Mouse (Mus musculus) kidney, adult 11 months (tissue): ENCODE data around the gene Mospd3.
"Not testable (repeated sequence)": the region's sequence is repeated elsewhere in the genome, so short reads cannot be mapped to it uniquely, and the experiment has no call there.

ENCODE experiments used
- DNase-seq: peaks from one replicate; pipeline ENCODE4 v3.0.0; 2022

Mospd3 gene

DNA sequence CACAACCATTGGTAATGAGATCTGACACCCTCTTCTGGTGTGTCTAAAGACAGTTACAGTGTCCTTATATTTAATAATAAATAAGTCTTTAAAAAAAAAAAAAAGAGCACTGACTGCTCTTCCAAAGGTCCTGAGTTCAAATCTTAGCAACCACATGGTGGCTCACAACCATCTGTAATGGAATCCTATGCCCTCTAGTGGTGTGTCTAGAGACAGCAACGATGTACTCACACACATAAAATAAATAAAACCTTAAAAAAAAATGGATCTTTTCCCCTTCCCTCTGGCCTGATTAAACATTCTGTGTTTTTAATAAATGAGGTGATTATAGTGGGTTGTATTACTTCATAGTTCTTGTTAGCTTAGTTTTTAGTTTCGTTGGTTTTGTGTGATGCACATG lies 14.1 kb upstream of the Mospd3 start:
- DNase-seq = not testable (repeated sequence)

DNA sequence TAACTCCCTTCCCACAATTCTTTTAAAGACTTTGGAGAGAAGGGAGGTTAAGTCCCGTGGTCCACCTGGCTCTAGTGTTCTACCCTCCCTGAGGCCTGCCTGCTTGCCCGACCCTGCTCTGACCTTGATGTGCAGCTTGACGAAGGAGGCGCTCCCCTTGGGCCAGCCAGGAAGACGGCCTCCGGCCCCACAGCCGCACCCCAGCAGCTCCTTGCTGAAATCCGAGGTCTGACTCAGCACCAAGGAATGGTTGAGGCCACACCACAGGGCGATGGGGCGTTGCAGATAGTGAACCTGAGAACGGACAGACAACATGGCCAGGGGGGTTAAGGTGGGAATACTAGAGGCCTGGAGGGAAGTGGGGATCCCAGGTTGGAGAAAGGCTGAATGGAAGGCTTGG lies 12.7 kb upstream of the Mospd3 start, which contains the start of gene Pcolce:
Gene Pcolce, minus strand, starts transcription at position 235 of the 400 bp plus-strand sequence.
- DNase-seq = no peak

GRCm38 (mm10) chr5:137613076-137613475 lies 12.2 kb upstream of the Mospd3 start:
- DNase-seq = no peak

GRCm38 (mm10) chr5:137611245-137611602 lies 10.4 kb upstream of the Mospd3 start:
- DNase-seq = peak; percentile 46

GRCm38 (mm10) chr5:137610548-137611244 lies 9.8 kb upstream of the Mospd3 start:
- peak; percentile 85 for DNase-seq

GRCm38 (mm10) chr5:137610056-137610455 lies 9.2 kb upstream of the Mospd3 start:
- no peak for DNase-seq

- DNase-seq = no peak
Observed at GRCm38 (mm10) chr5:137609292-137609691, 8.4 kb upstream of the Mospd3 start.

DNA sequence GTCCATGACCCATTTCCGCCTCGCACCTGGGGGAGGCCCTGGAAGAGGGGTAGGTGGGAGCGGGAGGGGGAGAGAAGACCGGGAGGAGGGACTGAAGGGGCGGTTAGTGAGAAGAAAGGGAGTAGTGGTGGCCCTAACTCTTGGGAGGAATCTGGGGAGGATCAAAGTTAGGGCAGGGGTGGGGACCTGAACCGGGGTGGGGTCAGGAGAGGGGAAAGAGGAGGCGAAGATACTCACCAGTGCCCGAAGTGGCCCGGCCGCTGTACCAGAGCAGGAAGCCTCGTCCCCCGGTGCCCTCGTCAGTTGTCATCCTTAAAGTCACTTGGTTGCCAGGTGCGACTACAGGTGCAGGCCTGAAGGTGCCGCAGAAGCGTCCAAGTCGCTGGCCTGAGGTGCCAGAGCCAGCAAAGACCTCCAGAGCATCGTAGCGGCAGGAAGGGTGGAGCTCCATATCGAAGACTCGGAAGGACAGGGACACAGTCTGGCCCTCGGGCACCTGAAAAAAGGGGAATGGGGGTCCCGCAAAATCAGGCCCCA lies 7.9 kb upstream of the Mospd3 start:
- no peak for DNase-seq

DNA sequence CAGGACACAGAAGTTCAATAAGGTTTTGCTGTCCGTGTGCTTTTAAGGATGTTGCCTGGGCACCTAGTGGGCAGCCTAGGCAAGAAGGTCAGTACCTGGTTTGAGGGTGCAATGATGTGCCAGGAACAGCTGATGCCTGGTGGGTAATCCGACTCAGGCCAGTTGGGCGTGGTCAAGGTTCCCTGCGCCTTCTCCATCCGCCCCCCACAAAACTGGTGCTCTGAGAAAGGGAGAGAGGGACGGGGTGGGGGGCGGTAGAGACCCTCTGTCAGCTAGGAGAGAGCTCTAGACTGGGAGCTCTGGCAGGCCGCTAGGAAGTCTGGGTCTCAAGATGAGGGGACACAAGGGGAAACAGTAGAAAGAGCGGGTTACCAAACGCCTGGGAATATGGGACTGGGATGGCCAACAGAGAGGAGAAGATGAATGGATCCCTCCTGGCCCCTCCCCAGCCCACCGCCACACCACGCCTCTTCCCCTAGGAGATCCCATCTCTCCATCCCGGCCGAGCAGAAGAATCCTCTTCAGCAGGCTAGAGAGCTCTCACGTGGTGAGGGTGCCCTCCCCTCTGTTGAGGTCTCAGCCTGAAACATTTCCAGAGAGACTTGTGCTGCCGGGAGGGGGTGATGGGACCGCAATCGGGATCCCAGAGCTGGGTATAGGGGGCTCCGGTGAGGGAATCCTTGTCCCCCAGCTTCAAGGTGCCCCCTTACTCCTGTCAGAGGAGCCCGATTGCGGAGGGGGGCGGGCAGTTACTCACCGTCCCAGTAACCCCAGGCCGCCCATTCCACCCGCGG lies 7.2 kb upstream of the Mospd3 start:
- DNase-seq = no peak

DNA sequence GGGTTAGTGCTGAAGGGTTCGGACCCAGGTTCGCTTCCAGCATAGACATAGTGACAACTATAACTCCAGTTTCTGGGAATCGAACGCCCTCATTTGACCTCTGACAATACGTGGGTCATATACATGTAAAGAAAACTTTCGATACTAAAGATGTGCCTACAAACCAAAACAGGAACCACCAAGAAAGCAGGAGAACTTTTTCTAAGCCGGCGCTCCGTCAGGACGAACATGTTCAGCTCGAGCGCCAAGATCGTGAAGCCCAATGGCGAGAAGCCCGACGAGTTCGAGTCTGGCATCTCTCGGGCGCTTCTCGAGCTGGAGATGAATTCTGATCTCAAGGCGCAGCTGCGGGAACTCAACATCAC lies 489 bp upstream of the Mospd3 start:
- DNase-seq = no peak

- DNase-seq = no peak
Observed at GRCm38 (mm10) chr5:137600281-137600618, 608 bp downstream of the Mospd3 start.

DNA sequence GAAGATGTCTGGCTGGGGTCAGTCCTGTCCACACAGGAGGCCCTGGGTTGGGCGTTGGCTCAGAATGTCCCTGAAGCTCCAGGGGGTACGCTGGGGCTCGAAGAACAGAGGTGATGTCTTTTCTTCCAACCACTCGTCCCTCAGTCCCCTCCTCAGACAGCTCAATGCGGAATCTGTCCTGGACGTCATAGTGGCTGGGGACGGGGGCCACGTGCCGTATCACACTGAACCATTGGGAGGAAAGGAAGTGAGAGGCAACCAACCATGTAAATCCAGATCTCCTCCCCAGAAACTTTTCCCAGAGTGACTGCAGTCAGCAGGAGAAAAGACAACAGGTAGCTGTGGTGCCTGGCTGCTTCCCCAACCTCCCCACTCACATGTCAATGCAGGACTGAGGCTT lies 1.3 kb downstream of the Mospd3 start:
- DNase-seq = no peak

DNA sequence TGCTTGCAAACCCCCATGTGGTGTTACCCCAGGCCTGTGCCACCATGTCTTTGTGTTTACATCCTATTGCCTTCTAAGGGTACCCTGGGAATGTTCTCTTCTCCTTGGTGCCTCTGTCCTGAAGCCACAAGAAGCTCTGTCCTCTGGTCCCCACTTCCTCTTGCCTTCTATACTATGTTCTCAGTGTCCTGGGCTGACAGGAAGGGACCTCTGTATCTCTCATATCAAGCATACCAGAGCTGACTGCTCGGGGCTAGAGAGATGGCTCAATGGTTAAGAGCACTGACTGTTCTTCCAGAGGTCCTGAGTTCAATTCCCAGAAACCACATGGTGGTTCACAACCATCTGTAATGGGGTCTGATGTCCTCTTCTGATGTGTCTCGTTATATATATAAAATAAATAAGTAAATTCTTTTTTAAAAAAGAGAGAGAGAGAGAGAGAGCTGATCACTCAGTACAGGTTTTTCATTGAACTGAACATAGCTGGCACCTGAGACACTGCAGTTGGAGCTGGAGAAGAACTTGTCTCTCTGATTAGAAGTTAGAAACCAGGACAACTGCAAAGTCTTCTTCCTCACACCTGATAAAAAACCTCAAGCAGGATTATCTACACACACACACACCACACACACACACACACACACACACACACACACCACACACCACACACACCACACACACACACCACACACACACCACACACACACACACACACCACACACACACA lies 2.6 kb downstream of the Mospd3 start:
- no peak for DNase-seq

- no peak for DNase-seq
Observed at GRCm38 (mm10) chr5:137597625-137598024, 3.2 kb downstream of the Mospd3 start.

DNA sequence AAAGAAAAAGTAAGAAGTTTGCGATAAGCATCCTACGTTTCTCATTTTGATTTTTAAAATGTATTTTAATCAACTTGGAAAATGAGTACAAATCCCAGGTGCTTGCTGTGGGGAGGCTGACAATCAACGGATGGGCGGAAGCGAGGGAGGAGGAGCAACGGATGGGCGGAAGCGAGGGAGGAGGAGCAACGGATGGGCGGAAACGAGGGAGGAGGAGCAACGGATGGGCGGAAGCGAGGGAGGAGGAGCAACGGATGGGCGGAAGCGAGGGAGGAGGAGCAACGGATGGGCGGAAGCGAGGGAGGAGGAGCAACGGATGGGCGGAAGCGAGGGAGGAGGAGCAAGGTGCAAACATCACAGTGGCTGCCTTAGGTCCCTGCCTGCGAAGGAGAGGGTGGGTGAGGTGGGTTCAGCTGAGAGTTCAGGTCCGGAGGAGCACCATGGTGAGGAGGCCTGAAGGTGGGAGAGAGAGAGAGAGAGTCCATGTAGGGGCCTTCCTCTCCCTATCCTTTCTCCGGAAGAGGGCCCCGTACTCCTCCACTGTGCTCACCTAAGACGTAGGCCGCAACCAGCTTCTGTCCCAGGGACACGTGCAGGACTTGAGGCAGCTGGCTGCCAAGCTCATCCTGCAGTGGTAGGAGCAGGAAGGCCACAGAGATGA lies 4.1 kb downstream of the Mospd3 start:
- no peak for DNase-seq

GRCm38 (mm10) chr5:137595921-137596320 lies 4.9 kb downstream of the Mospd3 start:
- DNase-seq = no peak

DNA sequence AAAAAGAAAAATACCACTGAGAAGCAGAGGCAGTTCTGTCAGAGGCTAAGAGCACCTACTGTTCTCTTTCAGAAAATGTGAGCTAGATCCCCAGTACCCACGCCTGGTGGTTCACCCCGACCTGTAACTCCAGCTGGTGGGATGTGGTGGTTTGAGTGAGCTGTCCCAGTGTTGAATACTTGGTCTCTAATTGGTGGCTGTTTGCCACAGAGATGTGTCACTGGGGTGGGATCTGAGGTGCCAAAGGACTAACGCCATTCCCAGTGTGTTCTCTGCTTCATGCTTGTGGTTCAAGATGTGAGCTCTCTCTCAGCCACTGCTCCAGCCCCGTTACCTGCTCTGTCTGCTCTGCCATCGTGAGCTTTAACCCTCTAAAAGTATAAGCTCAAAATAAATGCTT lies 10.4 kb downstream of the Mospd3 start:
- DNase-seq = no peak

DNA sequence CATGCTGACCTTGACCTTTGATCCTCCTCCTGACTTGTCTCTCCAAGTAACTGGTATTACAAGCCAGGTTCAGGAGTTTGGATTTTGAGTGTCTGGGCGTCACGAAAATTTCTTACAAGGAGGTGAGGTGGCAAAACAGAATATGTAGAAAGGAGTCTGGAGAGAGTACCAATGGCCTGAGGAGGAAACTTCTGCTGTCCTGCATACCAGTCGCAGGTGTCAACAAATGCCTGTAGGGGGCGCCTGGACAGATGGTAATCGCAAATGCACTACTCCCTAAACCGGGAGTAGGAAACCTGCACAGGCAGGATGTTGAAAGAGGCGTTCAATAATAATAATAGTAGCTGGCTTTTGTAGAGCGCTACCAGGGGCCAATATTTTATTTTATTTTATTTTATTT lies 15.9 kb downstream of the Mospd3 start:
- DNase-seq = peak; percentile 63

- DNase-seq = no peak
Observed at GRCm38 (mm10) chr5:137583670-137584169, 17.1 kb downstream of the Mospd3 start.

DNA sequence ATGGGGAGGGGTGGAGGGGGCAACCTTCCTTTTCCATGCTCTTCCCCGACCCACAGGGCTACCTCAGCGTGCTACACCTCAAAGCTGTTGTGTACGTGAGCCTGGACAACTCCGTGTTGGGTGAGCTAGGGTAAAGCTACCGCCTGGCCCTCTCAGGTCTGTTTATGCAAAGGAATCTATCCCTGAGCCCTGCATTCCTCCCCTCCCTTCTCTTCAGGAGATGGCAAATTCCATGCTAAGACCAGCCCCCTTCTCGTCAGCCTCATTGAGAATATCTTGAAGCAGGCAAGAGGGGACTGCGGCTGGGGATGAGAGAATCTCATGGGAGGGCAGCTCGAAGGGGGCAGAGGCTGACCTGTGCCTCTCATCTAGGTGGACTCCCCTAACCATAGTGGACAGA lies 18.2 kb downstream of the Mospd3 start:
- no peak for DNase-seq

- DNase-seq = no peak
Observed at GRCm38 (mm10) chr5:137580246-137580645, 20.6 kb downstream of the Mospd3 start.

- no peak for DNase-seq
Observed at GRCm38 (mm10) chr5:137574470-137574901, 26.4 kb downstream of the Mospd3 start.
